Mouse (Mus musculus): Measurements from ENCODE around the gene Agtrap. TPM values are rescaled to one million over a fixed set of nuclear protein-coding genes. Genes with fewer than 3 reads are reported as not detected.

The Agtrap gene
- polyA plus RNA-seq, 1 experiment from 2014 or later = 31.5 TPM

GRCm38 (mm10) chr4:148108565-148109100, 20.8 kb upstream of the Agtrap start:
- Histone ChIP-seq H3K36me3 (ENCODE audit: insufficient read depth, low read length) (no peaks in the 10 kb centered on the region), H3K4me2 (replicated peaks; ENCODE audit: low read depth, low read length) (no peak overlapping the region), H3K9ac (replicated peaks; ENCODE audit: low read length) (no peak overlapping the region), H3K9me3 (ENCODE audit: low read length) (no peaks in the 10 kb centered on the region), H3K4me3 (ENCODE audit: low read length) (no peak overlapping the region), H3K27me3 (ENCODE audit: insufficient read depth, low read length) (no peaks in the 10 kb centered on the region), H3K27ac (ENCODE audit: low read length) (no peak overlapping the region), H3K4me1 (ENCODE audit: insufficient read depth, low read length) (peaks cover 19% of the 10 kb centered on the region)
- no peak; the same call in 1 of the 2 replicates for ATAC-seq (ENCODE audit: low FRiP score, low TSS enrichment)
- WGBS = 36% methylated on average over 7 of the region's 7 CpGs

DNA sequence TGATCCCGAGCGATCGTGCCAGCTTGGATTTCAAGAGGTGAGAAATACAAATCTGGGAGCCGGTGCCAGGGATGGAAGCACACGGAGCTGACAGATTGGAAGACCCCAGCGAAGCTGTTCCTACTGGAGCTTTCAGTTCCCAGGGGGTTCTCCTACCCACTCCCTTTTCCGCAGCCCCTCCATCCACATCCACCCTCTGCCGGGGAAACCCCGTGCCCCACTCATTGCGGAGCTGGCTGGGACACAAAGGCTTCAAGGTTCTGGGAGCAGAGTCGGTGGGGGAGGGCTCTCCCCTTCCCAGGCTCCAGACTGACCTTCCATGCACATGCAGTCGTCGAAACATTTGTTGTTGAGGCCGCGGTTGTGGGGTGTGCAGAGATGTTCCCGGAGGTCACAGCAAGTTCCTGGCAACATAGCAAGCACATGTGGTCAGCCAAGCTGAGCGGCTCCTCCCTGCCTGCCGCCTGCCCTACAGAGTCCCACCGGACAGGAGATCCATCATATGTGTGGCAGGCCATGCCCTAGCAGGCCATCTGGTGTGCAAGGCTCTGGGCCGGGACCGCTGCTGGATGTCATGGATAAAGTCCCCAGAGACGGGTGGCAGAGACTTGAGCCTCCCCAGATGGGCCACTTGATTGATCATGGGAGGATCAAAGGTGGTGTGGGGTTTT, 19.9 kb upstream of the Agtrap start:
- Histone ChIP-seq H3K4me2 (replicated peaks; ENCODE audit: low read depth, low read length) (peak overlapping the region; percentile 39), H3K9me3 (ENCODE audit: low read length) (no peaks in the 10 kb centered on the region), H3K9ac (replicated peaks; ENCODE audit: low read length) (peak overlapping the region; percentile 45), H3K4me3 (ENCODE audit: low read length) (no peak overlapping the region), H3K27ac (ENCODE audit: low read length) (no peak overlapping the region; the same call in 1 of the 2 replicates), H3K27me3 (ENCODE audit: insufficient read depth, low read length) (no peaks in the 10 kb centered on the region), H3K4me1 (ENCODE audit: insufficient read depth, low read length) (peaks cover 19% of the 10 kb centered on the region), H3K36me3 (ENCODE audit: insufficient read depth, low read length) (no peaks in the 10 kb centered on the region)
- ATAC-seq (ENCODE audit: low FRiP score, low TSS enrichment) = peak; percentile 93
- 7% methylated on average over 22 of the region's 22 CpGs for WGBS

GRCm38 (mm10) chr4:148104146-148104545, 16.3 kb upstream of the Agtrap start:
- no peak overlapping the region for H3K4me2 ChIP-seq (replicated peaks; ENCODE audit: low read depth, low read length)
- H3K36me3 ChIP-seq (ENCODE audit: insufficient read depth, low read length) = no peaks in the 10 kb centered on the region
- H3K4me3 ChIP-seq (ENCODE audit: low read length) = no peak overlapping the region
- no peak overlapping the region for H3K9ac ChIP-seq (replicated peaks; ENCODE audit: low read length)
- peaks cover 19% of the 10 kb centered on the region for H3K4me1 ChIP-seq (ENCODE audit: insufficient read depth, low read length)
- H3K27ac ChIP-seq (ENCODE audit: low read length) = no peak overlapping the region
- H3K27me3 ChIP-seq (ENCODE audit: insufficient read depth, low read length) = no peaks in the 10 kb centered on the region
- no peaks in the 10 kb centered on the region for H3K9me3 ChIP-seq (ENCODE audit: low read length)
- WGBS = 87% methylated on average over 3 of the region's 3 CpGs
- ATAC-seq (ENCODE audit: low FRiP score, low TSS enrichment) = no peak

GRCm38 (mm10) chr4:148101801-148102527, 14.1 kb upstream of the Agtrap start:
- peak overlapping the region; percentile 59 for H3K4me2 ChIP-seq (replicated peaks; ENCODE audit: low read depth, low read length)
- peak overlapping the region; percentile 53 for H3K9ac ChIP-seq (replicated peaks; ENCODE audit: low read length)
- no peaks in the 10 kb centered on the region for H3K27me3 ChIP-seq (ENCODE audit: insufficient read depth, low read length)
- ATAC-seq (ENCODE audit: low FRiP score, low TSS enrichment) = peak; percentile 81
- WGBS = 16% methylated on average over 29 of the region's 29 CpGs
- H3K4me3 ChIP-seq (ENCODE audit: low read length) = peak overlapping the region; percentile 33
- no peaks in the 10 kb centered on the region for H3K36me3 ChIP-seq (ENCODE audit: insufficient read depth, low read length)
- no peaks in the 10 kb centered on the region for H3K4me1 ChIP-seq (ENCODE audit: insufficient read depth, low read length)
- no peaks in the 10 kb centered on the region for H3K9me3 ChIP-seq (ENCODE audit: low read length)
- H3K27ac ChIP-seq (ENCODE audit: low read length) = no peak overlapping the region

DNA sequence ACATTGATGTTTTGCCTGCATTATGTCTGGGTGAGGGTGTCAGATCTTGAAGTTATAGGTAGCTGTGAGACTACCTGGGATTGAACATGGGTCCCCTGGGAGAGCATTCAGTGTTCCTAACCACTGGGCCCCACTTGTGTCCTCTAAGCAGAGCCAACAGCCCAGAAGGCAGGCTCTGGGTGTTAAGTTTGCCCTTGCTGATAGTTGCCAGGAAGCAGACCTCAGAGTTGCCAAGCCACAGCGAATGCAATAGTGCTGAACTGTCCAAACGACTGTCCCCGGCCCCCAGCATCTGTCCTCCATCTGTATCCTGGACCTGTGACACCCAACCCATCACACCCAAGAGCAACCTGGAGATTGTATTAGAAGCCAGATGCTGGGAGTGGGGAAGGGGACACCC, 10.8 kb upstream of the Agtrap start:
- Histone ChIP-seq H3K27me3 (ENCODE audit: insufficient read depth, low read length) (no peaks in the 10 kb centered on the region), H3K4me3 (ENCODE audit: low read length) (no peak overlapping the region), H3K27ac (ENCODE audit: low read length) (no peak overlapping the region), H3K4me2 (replicated peaks; ENCODE audit: low read depth, low read length) (no peak overlapping the region), H3K9ac (replicated peaks; ENCODE audit: low read length) (no peak overlapping the region), H3K9me3 (ENCODE audit: low read length) (no peaks in the 10 kb centered on the region), H3K36me3 (ENCODE audit: insufficient read depth, low read length) (no peaks in the 10 kb centered on the region), H3K4me1 (ENCODE audit: insufficient read depth, low read length) (no peaks in the 10 kb centered on the region)
- WGBS = 79% methylated on average over 3 of the region's 3 CpGs
- no peak for ATAC-seq (ENCODE audit: low FRiP score, low TSS enrichment)

- no peak overlapping the region for H3K4me3 ChIP-seq (ENCODE audit: low read length)
- no peak overlapping the region for H3K27ac ChIP-seq (ENCODE audit: low read length)
- H3K4me2 ChIP-seq (replicated peaks; ENCODE audit: low read depth, low read length) = no peak overlapping the region
- ATAC-seq (ENCODE audit: low FRiP score, low TSS enrichment) = no peak
- no peaks in the 10 kb centered on the region for H3K36me3 ChIP-seq (ENCODE audit: insufficient read depth, low read length)
- H3K4me1 ChIP-seq (ENCODE audit: insufficient read depth, low read length) = no peaks in the 10 kb centered on the region
- WGBS = 96% methylated on average over 2 of the region's 2 CpGs
- H3K9me3 ChIP-seq (ENCODE audit: low read length) = no peaks in the 10 kb centered on the region
- H3K27me3 ChIP-seq (ENCODE audit: insufficient read depth, low read length) = no peaks in the 10 kb centered on the region
- no peak overlapping the region for H3K9ac ChIP-seq (replicated peaks; ENCODE audit: low read length)
Observed at GRCm38 (mm10) chr4:148097936-148098335, 10.1 kb upstream of the Agtrap start.

- Histone ChIP-seq H3K27ac (ENCODE audit: low read length) (no peak overlapping the region), H3K4me1 (ENCODE audit: insufficient read depth, low read length) (no peaks in the 10 kb centered on the region), H3K4me3 (ENCODE audit: low read length) (no peak overlapping the region), H3K4me2 (replicated peaks; ENCODE audit: low read depth, low read length) (no peak overlapping the region), H3K27me3 (ENCODE audit: insufficient read depth, low read length) (no peaks in the 10 kb centered on the region), H3K36me3 (ENCODE audit: insufficient read depth, low read length) (no peaks in the 10 kb centered on the region), H3K9me3 (ENCODE audit: low read length) (no peaks in the 10 kb centered on the region), H3K9ac (replicated peaks; ENCODE audit: low read length) (no peak overlapping the region)
- WGBS = 77% methylated on average over 4 of the region's 4 CpGs
- no peak for ATAC-seq (ENCODE audit: low FRiP score, low TSS enrichment)
Observed at GRCm38 (mm10) chr4:148095081-148095480, 7.2 kb upstream of the Agtrap start.

- H3K4me1 ChIP-seq (ENCODE audit: insufficient read depth, low read length) = no peaks in the 10 kb centered on the region
- H3K9me3 ChIP-seq (ENCODE audit: low read length) = no peaks in the 10 kb centered on the region
- no peaks in the 10 kb centered on the region for H3K27me3 ChIP-seq (ENCODE audit: insufficient read depth, low read length)
- no peak overlapping the region for H3K4me3 ChIP-seq (ENCODE audit: low read length)
- no peak for ATAC-seq (ENCODE audit: low FRiP score, low TSS enrichment)
- H3K9ac ChIP-seq (replicated peaks; ENCODE audit: low read length) = no peak overlapping the region
- no peaks in the 10 kb centered on the region for H3K36me3 ChIP-seq (ENCODE audit: insufficient read depth, low read length)
- WGBS = 87% methylated on average over 5 of the region's 5 CpGs
- H3K4me2 ChIP-seq (replicated peaks; ENCODE audit: low read depth, low read length) = no peak overlapping the region
- H3K27ac ChIP-seq (ENCODE audit: low read length) = no peak overlapping the region
Observed at GRCm38 (mm10) chr4:148094161-148094560, 6.3 kb upstream of the Agtrap start.

- no peaks in the 10 kb centered on the region for H3K9me3 ChIP-seq (ENCODE audit: low read length)
- H3K4me3 ChIP-seq (ENCODE audit: low read length) = no peak overlapping the region
- 87% methylated on average over 11 of the region's 11 CpGs for WGBS
- no peak overlapping the region for H3K9ac ChIP-seq (replicated peaks; ENCODE audit: low read length)
- peaks cover 3% of the 10 kb centered on the region; the same call in 1 of the 2 replicates for H3K4me1 ChIP-seq (ENCODE audit: insufficient read depth, low read length)
- H3K4me2 ChIP-seq (replicated peaks; ENCODE audit: low read depth, low read length) = no peak overlapping the region
- H3K27ac ChIP-seq (ENCODE audit: low read length) = no peak overlapping the region
- H3K36me3 ChIP-seq (ENCODE audit: insufficient read depth, low read length) = no peaks in the 10 kb centered on the region
- ATAC-seq (ENCODE audit: low FRiP score, low TSS enrichment) = no peak
- H3K27me3 ChIP-seq (ENCODE audit: insufficient read depth, low read length) = no peaks in the 10 kb centered on the region
Observed at GRCm38 (mm10) chr4:148092551-148093271, 4.9 kb upstream of the Agtrap start.

All from kidney, embryonic 16.5 days (tissue).